In genomic region chr1:86503906-86504696, GRCm38 (mm10) we compare ENCODE assay signal across 8 mouse cellular contexts. TPM values are rescaled to one million over a fixed set of nuclear protein-coding genes. Genes with fewer than 3 reads are reported as not detected.
A peak's percentile ranks its signal among the peaks of the same experiment; 100 is the strongest.
DNase-seq lines count a peak whose midpoint lies in the region; ATAC-seq and TF ChIP-seq lines count a peak whose summit lies in the region.

No protein-coding gene starts in this region.

- peak; percentile 76 for ATAC-seq in heart, embryonic 13.5 days (ENCODE audit: extremely low read depth, insufficient number of reproducible peaks, low FRiP score, low TSS enrichment)
- peak; percentile 77 for ATAC-seq in liver, embryonic 12.5 days
- peak; percentile 89 for ATAC-seq in stomach, embryonic 14.5 days (ENCODE audit: insufficient number of reproducible peaks, insufficient read depth, low FRiP score, low read depth)

- TF ChIP-seq POLR2A in brain, embryonic 14.5 days (IDR thresholded peaks at IDR 0.05; ENCODE audit: borderline replicate concordance, extremely low read depth, insufficient read depth, insufficient read length, poor library complexity, severe bottlenecking) = peak; percentile 23

- H3K4me1 ChIP-seq in heart, embryonic 13.5 days = peaks cover 61% of the 10 kb centered on the region
- H3K4me1 ChIP-seq in liver, embryonic 12.5 days = peaks cover 65% of the 10 kb centered on the region
- H3K4me1 ChIP-seq in stomach, embryonic 14.5 days (ENCODE audit: control insufficient read depth, insufficient read depth, low read length) = peaks cover 45% of the 10 kb centered on the region

- under 1% methylated on average over 64 of the region's 64 CpGs for WGBS in heart, embryonic 13.5 days
- 1% methylated on average over 64 of the region's 64 CpGs for WGBS in liver, embryonic 12.5 days (ENCODE audit: insufficient replicate concordance)
- under 1% methylated on average over 64 of the region's 64 CpGs for WGBS in stomach, embryonic 14.5 days

- peak overlapping the region; percentile 85 for H3K9ac ChIP-seq in heart, embryonic 13.5 days
- H3K9ac ChIP-seq in liver, embryonic 12.5 days = peak overlapping the region; percentile 75
- peak overlapping the region; percentile 51 for H3K9ac ChIP-seq in stomach, embryonic 14.5 days (replicated peaks; ENCODE audit: low read depth, low read length)

- H3K79me3 ChIP-seq in C2C12 (ENCODE audit: low read depth) = no peaks in the 10 kb centered on the region

- H3K79me2 ChIP-seq in C2C12 (ENCODE audit: control insufficient read depth, insufficient read depth) = no peaks in the 10 kb centered on the region

- no peaks in the 10 kb centered on the region for H3K9me3 ChIP-seq in heart, embryonic 13.5 days
- H3K9me3 ChIP-seq in liver, embryonic 12.5 days (replicated peaks) = no peaks in the 10 kb centered on the region
- no peaks in the 10 kb centered on the region for H3K9me3 ChIP-seq in stomach, embryonic 14.5 days (ENCODE audit: control insufficient read depth, low read depth, low read length)

- H3K36me3 ChIP-seq in C2C12 (ENCODE audit: control insufficient read depth, insufficient read depth) = no peaks in the 10 kb centered on the region
- no peaks in the 10 kb centered on the region for H3K36me3 ChIP-seq in heart, embryonic 13.5 days
- H3K36me3 ChIP-seq in liver, embryonic 12.5 days = no peaks in the 10 kb centered on the region
- no peaks in the 10 kb centered on the region for H3K36me3 ChIP-seq in stomach, embryonic 14.5 days (ENCODE audit: control insufficient read depth, insufficient read depth, low read length)

- H3ac ChIP-seq in C2C12 (ENCODE audit: control insufficient read depth, insufficient read length, low read depth) = peak overlapping the region; percentile 85

- peak; percentile 83 for TF ChIP-seq CTCF in C2C12 (IDR thresholded peaks at IDR 0.05; ENCODE audit: control insufficient read depth, insufficient read depth, insufficient read length)
- peak; percentile 67 for TF ChIP-seq CTCF in brain, embryonic 14.5 days (IDR thresholded peaks at IDR 0.05; ENCODE audit: borderline replicate concordance, extremely low read depth, insufficient read depth, insufficient read length)

- H3K4me3 ChIP-seq in C2C12 (ENCODE audit: insufficient read depth, poor library complexity, severe bottlenecking) = peak overlapping the region; percentile 28
- H3K4me3 ChIP-seq in heart, embryonic 13.5 days = peak overlapping the region; percentile 54
- peak overlapping the region; percentile 64 for H3K4me3 ChIP-seq in liver, embryonic 12.5 days
- peak overlapping the region; percentile 42 for H3K4me3 ChIP-seq in stomach, embryonic 14.5 days (ENCODE audit: low read depth, low read length)

- H3K4me2 ChIP-seq in heart, embryonic 13.5 days = peak overlapping the region; percentile 80
- peak overlapping the region; percentile 93 for H3K4me2 ChIP-seq in liver, embryonic 12.5 days
- peak overlapping the region; percentile 76 for H3K4me2 ChIP-seq in stomach, embryonic 14.5 days (replicated peaks; ENCODE audit: low read depth, low read length)

- H3K27me3 ChIP-seq in C2C12 (ENCODE audit: control insufficient read depth, insufficient read depth, insufficient read length) = no peaks in the 10 kb centered on the region
- H3K27me3 ChIP-seq in heart, embryonic 13.5 days (replicated peaks) = no peaks in the 10 kb centered on the region
- H3K27me3 ChIP-seq in liver, embryonic 12.5 days (replicated peaks) = peaks cover 8% of the 10 kb centered on the region
- no peaks in the 10 kb centered on the region for H3K27me3 ChIP-seq in stomach, embryonic 14.5 days (ENCODE audit: control insufficient read depth, insufficient read depth, low read length)

- peak; percentile 98 for DNase-seq in brain, embryonic 14.5 days (ENCODE audit: low read depth)
- peak; percentile 79 for DNase-seq in fibroblast of lung, adult 2 months (ENCODE audit: low read depth)
- DNase-seq in kidney, postnatal 10 days = peak; percentile 99
- peak; percentile 85 for DNase-seq in naive thymus-derived CD4-positive, alpha-beta T cell, adult 2 months (ENCODE audit: low read depth)

- peak overlapping the region; percentile 96 for H3K27ac ChIP-seq in heart, embryonic 13.5 days (replicated peaks)
- H3K27ac ChIP-seq in liver, embryonic 12.5 days = peak overlapping the region; percentile 80
- peak overlapping the region; percentile 99 for H3K27ac ChIP-seq in stomach, embryonic 14.5 days (ENCODE audit: low read length)

TF ChIP-seq in C2C12, 6 proteins besides CTCF, POLR2A, EP300 and RAD21:
- TF ChIP-seq CEBPB (IDR thresholded peaks at IDR 0.05; ENCODE audit: low read depth) (no peak), MYOD1 (IDR thresholded peaks at IDR 0.05; ENCODE audit: control insufficient read depth, insufficient read length, low read depth) (peak; percentile 1), MYOG (IDR thresholded peaks at IDR 0.05; ENCODE audit: control insufficient read depth, extremely low read depth, insufficient read length) (no peak), USF1 (IDR thresholded peaks at IDR 0.05; ENCODE audit: low read depth) (peak; percentile 42), MAX (IDR thresholded peaks at IDR 0.05) (peak; percentile 94)

RNA-seq across cellular contexts. Expression of gene Ptma, which starts 22.4 kb away (rescaled TPM):
- 2,542 TPM for polyA plus RNA-seq in C2C12 (2012; fragmentation: generic; extraction: Trizol)
- 1,831 and 2,420 TPM in 2 replicates for polyA plus RNA-seq in brain, embryonic 14.5 days (2012; rRNA removed)
- polyA plus RNA-seq in heart, embryonic 13.5 days (2015; fragmentation: Nextera tagmentation; extraction: Ambion mirVana) = 929 and 934 TPM in 2 replicates
- 1,639 and 1,657 TPM in 2 replicates for polyA plus RNA-seq in liver, embryonic 12.5 days (2016; fragmentation: Nextera tagmentation; extraction: Ambion mirVana)
- polyA plus RNA-seq in stomach, embryonic 14.5 days (2014; fragmentation: Nextera tagmentation; extraction: Ambion mirVana) = 2,677 and 2,766 TPM in 2 replicates

Comparison
In these comparisons a context has a peak if more than half of its experiments do, and no peak if none do; other contexts are left out.
1. Peak in every context shown above with its lines: DNase-seq, ATAC-seq, H3K4me3 ChIP-seq and H3K27ac ChIP-seq.